Mouse (Mus musculus) gastrocnemius, adult 18-20 months (tissue): Measurements from ENCODE around the gene Tmem131. TPM values are rescaled to one million over a fixed set of nuclear protein-coding genes. Genes with fewer than 3 reads are reported as not detected.

ENCODE experiments used
- DNase-seq: peaks from one replicate; pipeline ENCODE4 v3.0.0; 2021; ENCODE audit warnings: low spot score
- total RNA-seq, 2 experiments: library from RNA; stranded (reverse); gene quantifications; 2 replicates each; pipeline ENCODE4 v1.2.3; 2021

Tmem131 gene
- total RNA-seq, 2 experiments from 2014 or later = 29.1 to 32.1 TPM

DNA sequence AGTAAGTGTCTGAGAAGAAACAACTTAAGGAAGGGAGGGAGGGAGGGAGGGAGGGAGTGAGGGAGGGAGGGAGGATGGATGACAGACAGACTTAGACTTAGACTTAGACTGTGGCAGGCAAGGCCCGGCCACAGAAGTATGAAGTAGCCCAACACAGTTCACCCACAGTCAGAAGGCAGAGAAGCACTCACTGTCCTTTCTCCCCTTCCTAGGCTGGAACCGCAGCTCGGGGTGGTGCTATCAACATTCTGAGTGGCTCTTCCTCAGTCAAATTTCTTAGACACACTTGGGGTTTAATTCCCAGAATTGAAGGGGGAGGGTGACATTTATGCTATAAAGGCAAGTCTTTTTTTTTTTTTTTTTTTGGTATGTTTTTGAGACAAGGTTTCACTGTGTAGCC is 51.0 kb downstream of the Tmem131 start:
- DNase-seq = no peak

DNA sequence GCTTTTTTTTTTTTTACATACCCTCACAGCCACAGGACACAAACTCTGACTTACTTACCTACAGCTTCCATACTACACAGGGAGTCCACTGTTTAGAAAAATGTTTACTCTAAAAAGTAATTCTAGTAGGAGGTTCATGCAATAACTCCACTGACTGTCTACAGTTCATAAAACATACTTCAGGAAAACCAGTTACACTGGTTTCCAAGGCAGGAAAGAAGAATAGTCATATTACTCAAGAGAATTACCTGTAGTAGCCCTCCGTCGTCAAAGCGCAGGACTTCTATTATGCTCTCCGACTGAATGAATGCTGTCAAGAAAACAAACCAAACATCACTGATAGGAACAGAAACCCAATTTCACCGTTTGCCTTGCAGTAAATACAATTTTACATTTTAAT is 54.5 kb downstream of the Tmem131 start:
- no peak for DNase-seq

- DNase-seq = no peak
Measured at GRCm38 (mm10) chr1:36887172-36887571, 56.3 kb downstream of the Tmem131 start.

DNA sequence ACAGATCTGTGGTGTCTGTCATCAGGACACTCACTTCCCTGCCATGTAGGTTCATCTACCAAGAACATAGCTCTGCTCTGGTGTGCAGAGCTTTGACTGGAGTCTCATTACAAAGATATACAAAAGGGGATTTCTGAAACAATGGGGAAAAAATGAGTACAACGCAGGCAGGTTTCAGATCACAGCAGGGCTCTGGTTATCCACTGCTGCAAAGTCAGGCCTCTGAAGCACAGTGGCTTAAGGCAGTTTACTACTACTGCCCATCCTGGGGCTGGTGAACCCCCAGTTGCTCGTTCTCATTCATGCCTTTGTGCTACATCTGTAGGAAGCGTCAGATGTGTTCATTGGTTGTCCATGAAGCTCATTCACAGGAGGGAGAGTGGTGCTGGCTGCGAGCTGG is 57.0 kb downstream of the Tmem131 start:
- DNase-seq = no peak

DNA sequence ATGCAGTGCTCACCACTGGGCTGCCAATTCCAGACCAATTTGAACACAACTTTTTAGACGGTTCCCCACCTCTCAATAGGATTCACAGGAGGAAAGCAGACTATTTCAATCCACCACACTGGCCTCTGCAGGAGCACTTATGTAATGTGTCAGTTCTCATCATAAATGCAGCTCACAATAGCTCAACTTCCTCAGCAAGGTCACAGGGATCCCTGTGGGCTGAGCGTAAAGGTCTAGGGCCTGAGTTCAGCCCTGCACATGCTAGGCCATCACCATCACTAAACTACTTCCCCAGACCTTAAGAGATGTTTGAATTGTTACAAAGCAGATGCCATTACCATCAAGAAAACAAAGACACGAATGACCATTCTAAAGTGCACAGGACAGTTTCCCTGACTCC is 58.9 kb downstream of the Tmem131 start:
- no peak for DNase-seq

DNA sequence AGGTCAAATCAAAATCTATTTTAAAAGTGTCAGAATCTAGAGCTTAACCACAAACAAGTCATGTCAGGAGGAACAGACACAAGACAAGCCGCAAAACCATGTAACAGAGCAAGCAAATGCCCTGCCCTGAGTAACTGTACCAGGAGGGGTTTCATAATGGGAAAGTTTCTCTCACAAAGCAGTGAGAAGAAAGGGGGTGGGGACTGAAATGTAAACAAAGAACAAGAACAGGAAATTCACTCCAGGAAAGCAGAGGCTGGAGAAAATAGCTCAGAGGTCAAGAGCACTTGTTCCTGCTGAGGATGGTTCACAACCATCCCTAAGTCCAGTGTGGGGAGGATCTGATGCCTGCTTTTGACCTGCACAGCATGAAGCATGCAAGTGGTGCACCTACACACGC is 59.7 kb downstream of the Tmem131 start:
- DNase-seq = no peak

GRCm38 (mm10) chr1:36879154-36879553 is 64.3 kb downstream of the Tmem131 start:
- no peak for DNase-seq

DNA sequence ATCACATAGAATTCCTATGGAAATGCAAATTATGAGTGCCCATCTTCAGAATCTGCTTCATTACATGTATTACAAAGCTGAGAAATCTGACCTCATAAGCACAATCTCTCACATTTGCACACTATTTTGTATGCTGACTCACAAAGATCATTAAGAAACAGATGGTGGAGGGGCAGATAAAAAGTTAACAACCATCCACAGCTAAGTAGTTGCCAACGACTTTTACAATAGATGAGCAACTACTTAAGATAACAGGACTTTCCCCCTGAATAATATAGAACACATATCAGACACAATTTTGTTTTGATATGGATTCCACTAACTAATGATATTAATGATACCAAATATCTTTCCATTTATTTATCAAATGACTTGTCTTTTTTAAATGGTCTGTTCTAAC is 66.3 kb downstream of the Tmem131 start:
- no peak for DNase-seq

- peak; percentile 47 for DNase-seq
Measured at GRCm38 (mm10) chr1:36874874-36875561, 68.4 kb downstream of the Tmem131 start.

GRCm38 (mm10) chr1:36871238-36871637 is 72.2 kb downstream of the Tmem131 start:
- DNase-seq = no peak

- no peak for DNase-seq
Measured at GRCm38 (mm10) chr1:36870518-36870917, 72.9 kb downstream of the Tmem131 start.

- peak; percentile 55 for DNase-seq
Measured at GRCm38 (mm10) chr1:36864757-36865156, 78.7 kb downstream of the Tmem131 start.

DNA sequence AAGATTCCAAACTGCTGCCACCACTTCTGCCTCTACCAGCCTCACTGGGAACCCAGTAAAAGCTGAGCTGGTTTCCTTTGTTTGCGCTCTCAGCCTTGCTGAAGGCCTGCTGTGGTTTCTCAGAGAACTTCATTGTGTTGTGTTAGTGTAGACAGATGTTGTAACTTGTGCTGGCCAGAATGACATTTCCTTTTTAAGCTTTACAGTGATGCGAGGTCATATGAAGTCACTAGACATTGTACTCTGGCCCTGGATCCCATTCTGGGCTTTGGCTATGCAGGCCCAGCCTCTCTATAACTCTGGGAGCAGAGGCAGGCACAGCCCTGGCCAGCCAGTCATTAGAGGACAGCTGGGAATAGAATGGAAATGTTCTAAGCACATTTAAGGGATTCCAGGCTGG is 81.7 kb downstream of the Tmem131 start:
- DNase-seq = no peak

- DNase-seq = no peak
Measured at GRCm38 (mm10) chr1:36860876-36861275, 82.6 kb downstream of the Tmem131 start.

DNA sequence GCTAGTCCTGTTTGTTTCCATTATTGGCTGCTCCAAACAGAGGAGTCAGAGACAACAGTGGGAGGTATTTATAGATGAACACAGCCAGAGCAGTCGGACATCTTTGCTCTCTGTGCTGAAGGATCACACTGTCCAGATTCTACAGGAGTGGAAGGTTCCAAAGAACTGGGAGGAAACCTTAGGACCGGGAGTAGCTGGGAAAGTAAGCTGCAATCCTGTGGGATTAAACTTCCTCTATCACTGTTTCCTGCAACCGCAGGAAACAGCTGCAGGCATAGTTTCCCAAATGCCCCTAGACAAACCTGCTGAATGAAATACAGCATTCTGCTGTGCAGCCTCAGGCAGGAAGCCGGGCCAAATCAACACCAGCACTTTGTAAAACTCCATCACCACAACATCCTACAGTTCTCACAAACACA is 83.0 kb downstream of the Tmem131 start:
- DNase-seq = peak; percentile 24

DNA sequence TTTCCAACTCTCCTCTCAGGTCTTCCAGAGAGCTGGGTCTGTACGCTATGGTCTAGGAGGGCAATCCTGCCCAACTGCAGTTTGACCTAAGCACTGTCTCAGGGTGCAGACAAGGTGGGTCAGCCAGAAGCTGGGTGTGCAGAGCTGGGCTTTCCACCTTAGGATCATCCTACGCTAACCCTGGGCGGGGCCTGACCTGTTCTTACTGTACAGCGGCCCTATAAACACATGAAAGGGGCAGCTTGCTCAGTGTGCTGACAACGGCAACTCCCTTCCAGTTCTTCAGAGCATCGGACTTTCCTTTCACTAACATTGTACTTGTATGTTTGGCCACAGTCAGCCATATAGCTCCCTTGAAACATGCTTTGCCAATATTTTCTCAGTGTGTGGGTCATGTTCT is 86.4 kb downstream of the Tmem131 start:
- DNase-seq = no peak

DNA sequence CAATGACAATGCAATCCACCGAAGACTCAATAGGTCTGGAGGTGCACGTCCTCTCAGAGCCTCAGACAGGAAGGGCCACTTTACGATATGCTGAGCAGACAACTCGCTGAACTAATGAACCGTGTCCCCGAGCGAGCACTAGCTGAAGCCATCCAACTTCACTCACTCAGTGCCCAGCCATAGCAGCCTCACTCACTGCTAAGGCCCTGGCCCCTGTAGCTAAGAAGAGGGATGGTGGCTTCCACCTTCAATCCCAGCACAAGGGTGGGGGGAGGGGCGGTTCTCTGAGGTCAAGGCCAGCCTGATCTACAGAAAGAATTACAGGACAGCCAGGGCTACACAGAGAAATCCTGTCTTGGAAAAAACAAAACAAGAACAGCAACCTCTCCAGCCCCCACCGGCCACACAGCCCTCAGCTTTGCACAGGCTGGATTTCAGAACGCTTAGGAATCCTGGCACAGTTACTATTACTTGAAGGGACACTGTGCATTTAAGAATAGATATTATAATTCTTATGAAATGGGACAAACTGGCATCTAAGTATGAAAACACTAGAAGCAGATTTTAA is 89.2 kb downstream of the Tmem131 start:
- no peak for DNase-seq

DNA sequence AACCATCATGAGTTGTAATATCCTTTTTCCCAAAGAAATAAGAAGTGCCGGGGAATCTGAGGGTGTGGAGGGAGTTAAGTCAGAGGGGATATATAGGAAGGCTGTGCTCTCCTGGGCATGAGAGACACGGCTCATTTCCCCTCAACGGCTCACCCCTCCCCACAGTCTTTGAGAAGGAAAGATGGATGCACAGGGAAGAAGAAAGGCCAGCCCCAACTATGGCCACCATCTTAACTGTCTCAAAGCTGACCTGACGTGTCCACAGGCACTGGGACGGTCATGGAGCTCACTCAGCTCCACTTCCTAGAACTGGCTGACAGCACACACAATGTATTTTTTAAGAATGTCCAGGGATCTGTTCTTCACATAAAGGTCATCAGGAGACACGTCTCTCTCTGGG is 91.4 kb downstream of the Tmem131 start:
- DNase-seq = no peak

- DNase-seq = no peak
Measured at GRCm38 (mm10) chr1:36851392-36851791, 92.1 kb downstream of the Tmem131 start.

DNA sequence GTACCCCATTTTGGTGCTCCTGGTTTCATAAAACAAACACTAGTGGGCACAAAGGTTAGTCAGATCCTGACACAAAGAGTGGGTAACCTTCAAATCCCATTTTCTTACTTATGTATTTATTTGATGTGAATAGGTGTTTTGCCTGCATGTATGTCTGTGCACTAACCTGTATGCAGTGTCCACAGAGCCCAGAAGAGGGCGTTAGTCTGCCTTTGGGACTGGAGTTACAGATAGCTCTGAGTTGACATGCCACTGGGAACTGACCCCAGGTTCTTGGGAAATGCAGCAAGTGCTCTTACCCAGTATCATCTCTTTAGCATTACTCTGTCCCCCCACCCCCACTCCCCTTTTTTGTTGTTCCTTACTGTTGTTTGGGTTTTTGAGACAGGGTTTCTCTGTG is 95.4 kb downstream of the Tmem131 start:
- no peak for DNase-seq

- DNase-seq = peak; percentile 37
Measured at GRCm38 (mm10) chr1:36847276-36847675, 96.2 kb downstream of the Tmem131 start.

GRCm38 (mm10) chr1:36845031-36845430 is 98.4 kb downstream of the Tmem131 start:
- DNase-seq = no peak

GRCm38 (mm10) chr1:36841806-36842205 is 101.7 kb downstream of the Tmem131 start:
- DNase-seq = no peak

DNA sequence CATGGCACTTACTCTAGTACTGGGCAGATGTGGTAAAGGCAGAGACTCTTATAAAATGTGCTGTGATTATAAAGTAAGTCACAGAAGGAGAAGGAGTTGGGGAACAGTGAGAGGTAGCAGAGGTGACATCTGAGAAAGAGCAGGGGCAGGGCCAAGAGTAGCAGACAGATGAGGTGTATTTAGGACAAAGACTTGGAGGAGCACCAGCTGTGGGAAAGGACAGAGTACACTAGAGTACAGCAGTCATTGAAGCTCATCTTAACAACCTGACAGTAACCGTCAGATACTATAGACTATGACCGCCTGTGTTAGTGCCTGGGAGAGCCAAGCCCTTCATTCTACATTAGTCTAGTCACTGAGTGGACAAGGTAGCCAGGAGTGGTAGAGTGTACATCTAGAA is 102.5 kb downstream of the Tmem131 start:
- DNase-seq = no peak
